Mouse (Mus musculus): Measurements from ENCODE around the gene Defa34.
"Not testable (repeated sequence)": the region's sequence is repeated elsewhere in the genome, so short reads cannot be mapped to it uniquely, and the experiment has no call there.

DNA sequence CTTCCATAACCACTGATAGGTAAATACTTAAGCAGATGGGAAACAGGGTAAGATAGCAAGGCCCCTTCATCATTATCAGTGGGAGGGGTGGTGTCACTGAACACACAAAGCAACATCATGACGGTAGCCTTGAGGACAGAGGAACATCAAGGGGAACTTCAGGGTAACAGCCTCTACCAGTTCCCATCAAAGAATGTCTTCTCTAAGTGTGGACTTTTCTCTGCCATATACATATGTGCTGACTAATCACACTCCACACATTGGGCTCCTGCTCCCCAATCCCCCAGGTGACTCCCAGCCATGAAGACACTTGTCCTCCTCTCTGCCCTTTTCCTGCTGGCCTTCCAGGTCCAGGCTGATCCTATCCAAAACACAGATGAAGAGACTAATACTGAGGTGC, 47.7 kb upstream of the Defa34 start, which contains the start of gene Defa26:
- not testable (repeated sequence) for TF ChIP-seq CTCF (IDR thresholded peaks at IDR 0.05; ENCODE audit: extremely low read depth, insufficient read depth, insufficient read length, insufficient replicate concordance); POLR2A (IDR thresholded peaks at IDR 0.05; ENCODE audit: low read depth, low read length)

Measured in spleen, adult 2 months (tissue).